Mouse (Mus musculus) layer of hippocampus, adult 9-11 months (tissue): ENCODE results near the gene Ywhab.

Experiments used
- DNase-seq: peaks from one replicate; pipeline ENCODE4 v3.0.0; 2022

Gene Ywhab

DNA sequence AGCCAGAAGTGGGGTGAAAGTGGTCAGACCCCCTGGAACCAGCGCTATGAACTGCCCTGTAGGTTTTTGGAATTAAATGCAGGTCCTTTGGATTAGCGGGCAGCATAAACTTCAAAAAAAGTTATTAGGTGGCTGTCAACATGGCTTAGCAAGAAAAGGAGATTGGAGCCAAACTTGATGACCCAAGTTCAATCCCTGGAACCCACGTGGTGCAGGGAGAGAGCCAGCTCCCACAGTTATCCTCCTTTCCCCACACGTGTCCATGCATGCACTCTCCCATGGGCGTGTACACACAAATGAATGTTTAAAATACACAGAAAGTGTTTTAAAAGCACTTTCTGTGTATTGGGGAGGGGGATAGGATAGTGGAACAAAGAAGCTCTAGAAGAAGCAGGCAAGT lies 15.7 kb downstream of the Ywhab start:
- DNase-seq: no peak

DNA sequence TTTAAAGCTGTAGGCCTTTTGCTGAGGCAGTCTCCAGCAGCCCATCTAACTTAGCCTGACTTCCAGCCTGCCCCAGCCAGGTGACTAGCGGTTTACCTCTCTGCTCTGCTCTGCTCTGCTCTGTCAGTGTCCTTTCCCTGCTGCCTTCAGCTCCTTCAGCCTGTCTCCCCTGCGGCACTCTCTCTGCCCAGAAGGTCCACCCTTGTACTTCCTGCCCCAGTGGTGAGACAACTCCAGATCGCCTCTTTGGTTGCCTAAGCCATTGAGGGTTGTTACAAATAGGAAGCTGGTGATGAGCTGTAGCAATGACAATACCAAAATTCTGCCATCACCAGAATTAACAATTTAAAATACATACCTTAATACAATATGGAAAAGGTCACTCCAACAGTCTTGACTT lies 16.2 kb downstream of the Ywhab start:
- DNase-seq: no peak

GRCm38 (mm10) chr2:164015304-164015703 lies 20.5 kb downstream of the Ywhab start:
- no peak for DNase-seq

DNA sequence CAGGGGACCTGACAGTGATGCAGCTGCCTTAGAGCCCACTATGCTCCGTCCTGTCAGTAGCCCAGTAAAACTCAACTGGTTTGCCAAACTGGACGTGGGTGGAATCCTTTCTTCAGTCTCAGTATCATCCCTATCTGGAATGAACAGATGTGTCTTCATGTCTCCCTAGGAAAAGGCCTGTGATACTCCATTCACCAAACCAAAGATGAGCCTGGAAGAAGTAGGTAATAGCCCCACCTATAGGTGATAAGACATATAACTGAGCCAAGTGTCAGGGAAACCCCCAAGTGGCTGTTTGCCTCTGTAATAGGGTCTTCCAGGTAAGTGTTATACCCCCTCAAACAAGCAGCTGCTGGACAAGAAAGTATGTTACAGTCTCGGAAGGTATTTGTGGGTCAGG lies 24.1 kb downstream of the Ywhab start:
- no peak for DNase-seq

- DNase-seq: no peak
Measured at GRCm38 (mm10) chr2:164019943-164020342, 25.2 kb downstream of the Ywhab start.

DNA sequence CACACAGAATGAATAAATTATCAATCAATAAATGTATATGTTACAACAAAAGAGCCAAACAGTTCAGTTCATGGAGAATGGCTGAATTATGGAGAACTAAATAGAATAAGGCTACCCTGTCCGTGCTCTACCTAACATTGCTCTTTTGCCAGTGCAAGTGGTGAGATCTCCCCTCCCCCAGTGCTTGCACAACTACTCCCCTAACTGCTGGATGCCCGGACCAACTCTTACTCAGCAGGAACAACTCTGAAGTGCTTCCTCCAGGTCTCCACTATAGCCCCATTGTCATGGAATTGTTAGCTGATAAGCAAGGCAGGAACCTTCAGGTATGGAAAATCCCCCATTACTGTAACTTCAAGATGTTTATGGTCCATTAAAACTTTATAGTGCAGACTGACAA lies 27.3 kb downstream of the Ywhab start:
- no peak for DNase-seq

DNA sequence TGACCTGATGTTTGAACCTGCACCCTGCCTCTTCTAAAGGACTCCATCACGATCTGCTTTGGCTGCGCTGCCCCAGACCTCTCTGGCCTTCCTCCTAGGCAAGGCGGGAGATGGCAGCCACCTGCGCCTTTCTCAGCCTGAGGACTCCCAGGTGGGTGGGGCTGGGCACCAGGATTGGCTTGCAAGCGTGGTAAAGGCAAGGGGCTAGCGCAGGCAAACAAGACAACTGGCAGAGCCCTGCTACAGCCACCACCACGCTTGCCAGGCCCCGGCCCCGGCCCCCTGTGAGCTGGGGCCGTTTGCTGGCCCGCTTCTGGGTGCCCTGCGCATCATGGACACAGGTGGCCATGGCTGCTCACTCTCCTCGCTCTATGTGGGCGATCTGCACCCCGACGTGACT lies 30.4 kb downstream of the Ywhab start, which contains the start of gene Pabpc1l:
TSS of gene Pabpc1l (plus strand) at position 301 of the 400 bp plus-strand sequence.
- no peak for DNase-seq

- no peak for DNase-seq
Measured at GRCm38 (mm10) chr2:164031147-164031546, 36.4 kb downstream of the Ywhab start.

DNA sequence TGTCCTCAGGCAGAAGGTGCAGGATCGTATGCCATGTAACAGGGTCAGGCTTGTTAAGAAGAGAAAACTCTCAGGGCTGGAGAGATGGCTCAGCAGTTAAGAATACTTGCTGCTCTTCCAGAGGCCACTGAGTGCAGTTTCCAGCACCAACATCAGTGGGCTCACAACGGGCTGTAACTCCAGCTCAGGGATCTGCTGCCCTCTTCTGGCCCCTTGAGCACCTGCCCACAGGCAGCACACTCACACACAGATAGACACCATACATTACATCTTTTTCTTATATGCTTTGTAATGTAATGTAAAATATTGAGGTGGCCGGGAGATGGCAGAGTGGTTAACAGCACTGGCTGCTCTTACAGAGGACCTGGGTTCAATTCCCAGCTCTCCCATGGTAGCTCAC lies 38.2 kb downstream of the Ywhab start:
- DNase-seq: no peak

GRCm38 (mm10) chr2:164036520-164037019 lies 41.8 kb downstream of the Ywhab start:
- no peak for DNase-seq

GRCm38 (mm10) chr2:164038407-164039028 lies 43.8 kb downstream of the Ywhab start:
- no peak for DNase-seq

DNA sequence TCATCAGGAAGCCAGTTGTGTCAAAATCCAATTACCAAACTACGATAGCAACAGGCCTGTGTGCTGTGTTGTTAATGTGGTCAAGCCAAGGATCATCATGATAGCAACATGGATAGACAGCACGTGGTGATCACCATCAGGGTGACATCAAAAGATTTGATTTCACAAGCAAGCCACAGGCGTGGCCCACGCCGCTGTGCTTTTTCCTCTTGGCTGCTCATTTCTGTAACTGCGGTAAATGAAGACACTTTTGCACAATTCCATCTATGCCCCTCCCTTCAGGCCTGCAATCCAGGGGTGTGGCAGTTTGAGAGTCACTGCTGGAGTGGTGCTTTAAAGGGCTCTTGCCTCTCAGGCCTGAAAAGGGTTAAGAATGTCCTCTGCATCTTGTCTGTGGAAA lies 46.2 kb downstream of the Ywhab start:
- no peak for DNase-seq

DNA sequence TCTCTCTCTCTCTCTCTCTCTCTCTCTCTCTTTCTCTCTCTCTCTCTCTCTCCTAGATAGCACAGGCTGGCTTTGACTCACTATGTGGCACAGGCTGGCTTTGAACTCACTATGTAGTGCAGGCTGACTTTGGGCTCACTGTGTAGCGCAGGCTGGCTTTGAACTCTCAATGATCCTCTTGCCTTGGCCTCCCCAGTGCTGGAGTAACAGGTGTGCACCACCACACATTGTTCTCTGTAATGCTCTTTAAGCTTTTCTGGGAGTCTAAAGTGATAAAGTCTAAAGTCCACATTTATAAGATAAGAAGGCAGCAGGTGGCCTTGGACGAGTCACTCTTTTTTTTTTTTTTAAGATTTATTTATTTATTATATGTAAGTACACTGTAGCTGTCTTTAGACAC lies 46.8 kb downstream of the Ywhab start:
- no peak for DNase-seq

GRCm38 (mm10) chr2:164047197-164047690 lies 52.5 kb downstream of the Ywhab start:
- no peak for DNase-seq

DNA sequence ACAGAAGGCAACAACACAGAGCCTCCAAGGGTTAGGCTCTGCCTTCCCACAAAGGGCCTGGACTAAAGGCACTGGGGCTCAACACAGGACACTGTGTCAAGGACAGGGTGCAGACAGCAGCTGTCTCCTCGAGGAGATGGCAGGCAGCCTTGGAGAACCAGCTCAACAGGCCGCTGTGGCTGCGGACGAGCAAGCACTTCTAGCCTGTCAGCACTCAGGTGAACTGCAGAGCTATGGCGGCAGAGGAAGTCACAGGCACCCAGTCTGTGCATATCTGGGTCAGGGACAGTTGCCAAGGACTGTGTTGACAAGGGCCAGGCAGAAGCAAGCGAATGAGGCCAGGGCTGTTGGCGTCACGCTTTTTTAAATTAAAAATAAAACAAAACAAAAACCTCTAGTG lies 59.0 kb downstream of the Ywhab start:
- no peak for DNase-seq

DNA sequence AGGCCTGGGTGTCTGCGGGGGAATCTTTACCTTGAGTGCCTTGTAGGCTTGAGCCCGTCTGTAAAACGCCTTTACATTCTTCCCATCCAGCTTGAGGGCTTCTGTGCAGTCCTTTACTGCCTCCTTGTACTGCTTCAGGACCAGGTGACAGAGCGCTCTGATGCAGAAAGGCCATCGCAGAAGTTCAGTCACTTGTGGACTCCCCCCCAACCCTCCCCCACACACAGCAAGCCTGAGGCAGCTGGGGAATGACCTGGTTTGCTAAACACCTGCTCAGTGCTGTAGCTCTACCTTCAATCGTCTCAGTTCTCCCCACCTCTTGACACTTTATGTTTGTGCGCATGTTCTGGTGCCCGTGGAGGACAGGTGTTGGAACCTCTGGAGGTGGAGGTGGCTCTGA lies 59.9 kb downstream of the Ywhab start:
- no peak for DNase-seq

GRCm38 (mm10) chr2:164059634-164060235 lies 65.0 kb downstream of the Ywhab start:
- no peak for DNase-seq
